ENCODE assay signal across 9 mouse cellular contexts in genomic region chr2:7115161-7115560, GRCm38 (mm10).
A peak's percentile ranks its signal among the peaks of the same experiment; 100 is the strongest.
DNase-seq lines count a peak whose midpoint lies in the region; ATAC-seq and TF ChIP-seq lines count a peak whose summit lies in the region.
"Had no signal": no experiment of that assay in that cellular context is flagged by ENCODE, and none has a peak within 500 bp of the region (broad histone marks: within the 10 kb centered on the region; RNA-seq: fewer than 3 reads in every experiment).

No protein-coding gene starts in this region.

- H3K27ac ChIP-seq in layer of hippocampus, adult 2 months: peak overlapping the region; percentile 81
- no peak overlapping the region for H3K27ac ChIP-seq in neural tube, embryonic 14.5 days (ENCODE audit: low read depth, low read length)

- DNase-seq in embryo, embryonic 11 days: peak; percentile 17
- DNase-seq in embryo, embryonic 9.5 days (ENCODE audit: extremely low spot score): no peak
- no peak for DNase-seq in layer of hippocampus, adult 2 months (ENCODE audit: low spot score in 2 of 2)
- DNase-seq in layer of hippocampus, adult 8-10 months (ENCODE audit: low spot score in 2 of 2): no peak
- peak; percentile 17 for DNase-seq in A20 (ENCODE audit: low read depth, low spot score)
- no peak for DNase-seq in lung, postnatal 10 days
- DNase-seq in thymus, postnatal 14 days: no peak
- DNase-seq: cerebellum, postnatal 14 days had no signal

- 46% methylated on average over 3 of the region's 3 CpGs for WGBS in neural tube, embryonic 14.5 days

- H3K4me1 ChIP-seq in neural tube, embryonic 14.5 days (ENCODE audit: control insufficient read depth, insufficient read depth, low read length): no peaks in the 10 kb centered on the region

- no peaks in the 10 kb centered on the region for H3K27me3 ChIP-seq in neural tube, embryonic 14.5 days (ENCODE audit: control insufficient read depth, insufficient read depth, low read length)

- no peaks in the 10 kb centered on the region for H3K36me3 ChIP-seq in neural tube, embryonic 14.5 days (ENCODE audit: control insufficient read depth, insufficient read depth, low read length)

- H3K9ac ChIP-seq in neural tube, embryonic 14.5 days (replicated peaks; ENCODE audit: low read depth, low read length): no peak overlapping the region

- TF ChIP-seq CTCF in layer of hippocampus, adult 2 months (conservative IDR thresholded peaks at IDR 0.05): no peak

- ATAC-seq in neural tube, embryonic 14.5 days (ENCODE audit: low read depth): 0 out of 2 replicates have a peak, but pooled peaks have one; percentile 38

- H3K9me3 ChIP-seq in neural tube, embryonic 14.5 days (ENCODE audit: control insufficient read depth, low read length): no peaks in the 10 kb centered on the region

- H3K4me3 ChIP-seq in layer of hippocampus, adult 2 months: no peak overlapping the region
- no peak overlapping the region for H3K4me3 ChIP-seq in neural tube, embryonic 14.5 days (ENCODE audit: low read depth, low read length)

- no peak overlapping the region for H3K4me2 ChIP-seq in neural tube, embryonic 14.5 days (ENCODE audit: low read depth, low read length)

Comparison
In these comparisons a context has a peak if more than half of its experiments do, and no peak if none do; other contexts are left out.
1. DNase-seq: peak in embryo, embryonic 11 days (single experiment) and A20 (single experiment); none in embryo, embryonic 9.5 days (single experiment), layer of hippocampus, adult 2 months (0 of 2), layer of hippocampus, adult 8-10 months (0 of 2), lung, postnatal 10 days (single experiment) and thymus, postnatal 14 days (single experiment).